Mouse (Mus musculus): ENCODE measurements around the gene Acaa1b. TPM values are rescaled to one million over a fixed set of nuclear protein-coding genes. Genes with fewer than 3 reads are reported as not detected.

Gene Acaa1b
- polyA plus RNA-seq, 1 experiment = 2.2 TPM

Other genes starting within 250 kb of the Acaa1b start
- gene Ctdspl, start 230.6 kb downstream of the Acaa1b start, polyA plus RNA-seq (2012; rRNA removed) = 21.5 and 33.9 TPM in 2 replicates
- gene Vill, start 104.3 kb downstream of the Acaa1b start, polyA plus RNA-seq (2012; rRNA removed) = 6.0 and 6.1 TPM in 2 replicates
- 48.4 and 50.9 TPM in 2 replicates for gene Plcd1, start 63.6 kb downstream of the Acaa1b start, polyA plus RNA-seq (2012; rRNA removed)
- gene Dlec1, start 54.6 kb downstream of the Acaa1b start, polyA plus RNA-seq (2012; rRNA removed) = 0.40 and 0.43 TPM in 2 replicates
- not detected in 2 replicates for gene Gm47289, start 2.1 kb upstream of the Acaa1b start, polyA plus RNA-seq (2012; rRNA removed)
- gene Slc22a13, start 52.0 kb upstream of the Acaa1b start, polyA plus RNA-seq (2012; rRNA removed) = 0.06 and 0.16 TPM in 2 replicates
- 14.2 and 18.4 TPM in 2 replicates for gene Oxsr1, start 165.3 kb upstream of the Acaa1b start, polyA plus RNA-seq (2012; rRNA removed)
- 162 and 266 TPM in 2 replicates for gene Acaa1a, start 182.6 kb upstream of the Acaa1b start, polyA plus RNA-seq (2012; rRNA removed)
- 25.7 and 27.1 TPM in 2 replicates for gene Myd88, start 184.3 kb upstream of the Acaa1b start, polyA plus RNA-seq (2012; rRNA removed)
- 4.4 and 13.0 TPM in 2 replicates for gene Xylb, start 200.3 kb upstream of the Acaa1b start, polyA plus RNA-seq (2012; rRNA removed)
- gene Slc22a14, start 208.5 kb upstream of the Acaa1b start, polyA plus RNA-seq (2012; rRNA removed) = 0.17 TPM in 1 of 2 replicates, not detected in the other
- 1.8 and 4.0 TPM in 2 replicates for gene Acvr2b, start 245.0 kb upstream of the Acaa1b start, polyA plus RNA-seq (2012; rRNA removed)

Measured in large intestine, adult 2 months (tissue).